Comparison of ENCODE assay signal across 32 mouse cellular contexts in the genomic region with DNA sequence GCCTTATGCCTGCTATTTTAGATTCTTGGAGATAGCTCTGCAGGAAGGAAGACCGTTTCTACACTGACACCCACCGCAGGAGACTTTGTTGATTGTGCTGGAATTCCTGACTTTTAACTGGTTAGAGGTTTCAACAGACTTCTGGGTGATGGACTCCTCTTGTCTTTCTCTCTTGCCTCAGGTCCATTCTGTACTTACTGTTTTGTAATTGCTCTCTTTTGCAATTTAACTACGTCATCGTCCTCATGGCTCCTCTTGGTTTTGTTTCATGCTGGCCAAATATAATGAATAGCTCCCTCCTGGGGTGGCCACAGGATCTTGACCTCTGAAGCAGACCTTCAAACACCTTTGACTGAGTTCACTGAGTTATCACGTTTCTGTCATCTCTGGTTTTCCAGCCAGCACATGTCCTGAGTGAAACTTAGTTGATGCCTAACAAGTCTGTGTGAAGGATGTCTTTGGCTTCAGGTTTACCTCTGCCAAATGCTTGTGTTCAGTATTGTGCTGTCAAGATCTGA. TPM values are rescaled to one million over a fixed set of nuclear protein-coding genes. Genes with fewer than 3 reads are reported as not detected.
A peak's percentile ranks its signal among the peaks of the same experiment; 100 is the strongest.
DNase-seq lines count a peak whose midpoint lies in the region; ATAC-seq lines count a peak whose summit lies in the region.
"Had no signal": no experiment of that assay in that cellular context is flagged by ENCODE, and none has a peak within 500 bp of the region (broad histone marks: within the 10 kb centered on the region; RNA-seq: fewer than 3 reads in every experiment).

No protein-coding gene starts in this region.

- no peak overlapping the region for H3K4me2 ChIP-seq in limb, embryonic 11.5 days (ENCODE audit: low read depth, severe bottlenecking)
- H3K4me2 ChIP-seq in midbrain, embryonic 11.5 days: no peak overlapping the region
- H3K4me2 ChIP-seq: forebrain, embryonic 12.5 days; heart, embryonic 12.5 days; hindbrain, embryonic 13.5 days; liver, embryonic 13.5 days; neural tube, embryonic 15.5 days; stomach, embryonic 15.5 days had no signal

- no peak overlapping the region for H3K27ac ChIP-seq in limb, embryonic 11.5 days (replicated peaks; ENCODE audit: low read depth, low read length)
- H3K27ac ChIP-seq in limb, embryonic 10.5 days: no peak overlapping the region
- H3K27ac ChIP-seq in midbrain, embryonic 11.5 days (ENCODE audit: low read depth, low read length): no peak overlapping the region
- H3K27ac ChIP-seq: forebrain, embryonic 12.5 days; hindbrain, embryonic 13.5 days; liver, embryonic 13.5 days; neural tube, embryonic 15.5 days; stomach, embryonic 15.5 days had no signal

- ATAC-seq in limb, embryonic 11.5 days (ENCODE audit: insufficient number of reproducible peaks, low FRiP score, low TSS enrichment, low read depth): no peak
- ATAC-seq in megakaryocyte, adult 5-6 weeks (ENCODE audit: poor library complexity, severe bottlenecking): 0 out of 2 replicates have a peak, but pooled peaks have one; percentile 38
- ATAC-seq in midbrain, embryonic 11.5 days (ENCODE audit: low FRiP score): no peak
- ATAC-seq: activated CD4-positive, CD25-positive, alpha-beta regulatory T cell, adult 4 months; forebrain, postnatal 0 days; intestine, postnatal 0 days had no signal

- no peak overlapping the region for H3K4me3 ChIP-seq in limb, embryonic 11.5 days (ENCODE audit: low read depth, low read length)
- H3K4me3 ChIP-seq in limb, embryonic 10.5 days: no peak overlapping the region
- H3K4me3 ChIP-seq in midbrain, embryonic 11.5 days (ENCODE audit: low read depth, low read length): no peak overlapping the region
- H3K4me3 ChIP-seq: erythroblast, embryonic 14.5 days; forebrain, embryonic 12.5 days; heart, embryonic 12.5 days; hindbrain, embryonic 13.5 days; liver, embryonic 13.5 days; neural tube, embryonic 15.5 days; stomach, embryonic 15.5 days had no signal

- DNase-seq in limb, embryonic 11.5 days (ENCODE audit: low spot score): no peak
- no peak for DNase-seq in limb, embryonic 10.5 days (ENCODE audit: low spot score)
- DNase-seq in lung, postnatal 25 days (ENCODE audit: low spot score): peak; percentile 72
- DNase-seq in lung, postnatal 10 days: no peak
- DNase-seq in fat pad, adult 2 months (ENCODE audit: extremely low read depth, low read depth, low spot score): peak; percentile 95
- DNase-seq in midbrain, embryonic 11.5 days (ENCODE audit: low spot score, missing footprints): no peak
- no peak for DNase-seq in c-Kit-positive CD71-positive TER-119-positive erythroid progenitor cells, embryonic 14.5 days (ENCODE audit: low spot score)
- DNase-seq: cerebellum, adult 11-12 months; cerebellum, adult 9-11 months; forebrain, postnatal 0 days; gastrocnemius, postnatal 10 days; heart, adult 18-20 months; heart, postnatal 4 days; kidney, adult 9 months; kidney, postnatal 10 days; layer of hippocampus, postnatal 36 days; left cerebral cortex, postnatal 4 days; liver, embryonic 13.5 days; midbrain, embryonic 14.5 days; retina, postnatal 1 day; right cerebral cortex, postnatal 25 days; thymus, postnatal 14 days had no signal

- 73% methylated on average over 5 of the region's 5 CpGs for whole genome bisulfite sequencing in limb, embryonic 11.5 days
- WGBS in limb, embryonic 10.5 days: 72% methylated on average over 5 of the region's 5 CpGs
- 79% methylated on average over 5 of the region's 5 CpGs for WGBS in midbrain, embryonic 11.5 days

- H3K27me3 ChIP-seq in limb, embryonic 11.5 days (ENCODE audit: control insufficient read depth, insufficient read depth, low read length): no peaks in the 10 kb centered on the region
- no peaks in the 10 kb centered on the region for H3K27me3 ChIP-seq in limb, embryonic 10.5 days (ENCODE audit: low read depth, poor library complexity, severe bottlenecking)
- H3K27me3 ChIP-seq in midbrain, embryonic 11.5 days (ENCODE audit: control insufficient read depth, insufficient read depth, low read length): no peaks in the 10 kb centered on the region
- H3K27me3 ChIP-seq: CH12.LX; forebrain, embryonic 12.5 days; heart, embryonic 12.5 days; hindbrain, embryonic 13.5 days; liver, embryonic 13.5 days; neural tube, embryonic 15.5 days; stomach, embryonic 15.5 days had no signal

- H3K9ac ChIP-seq in limb, embryonic 11.5 days (ENCODE audit: low read length): 0 out of 2 replicates have a peak overlapping the region, but pooled peaks have one; percentile 4
- no peak overlapping the region for H3K9ac ChIP-seq in midbrain, embryonic 11.5 days (ENCODE audit: low read length)
- H3K9ac ChIP-seq: forebrain, embryonic 12.5 days; forebrain, postnatal 0 days; heart, embryonic 12.5 days; hindbrain, embryonic 13.5 days; liver, embryonic 13.5 days; neural tube, embryonic 15.5 days; stomach, embryonic 15.5 days had no signal

- H3K9me3 ChIP-seq in limb, embryonic 11.5 days (ENCODE audit: control insufficient read depth, low read length): no peaks in the 10 kb centered on the region
- no peaks in the 10 kb centered on the region for H3K9me3 ChIP-seq in limb, embryonic 10.5 days (replicated peaks)
- no peaks in the 10 kb centered on the region for H3K9me3 ChIP-seq in midbrain, embryonic 11.5 days (ENCODE audit: control insufficient read depth, low read length)
- H3K9me3 ChIP-seq: forebrain, embryonic 12.5 days; heart, embryonic 12.5 days; hindbrain, embryonic 13.5 days; liver, embryonic 13.5 days; neural tube, embryonic 15.5 days; stomach, embryonic 15.5 days had no signal

- H3K36me3 ChIP-seq in limb, embryonic 11.5 days (ENCODE audit: control insufficient read depth, insufficient read depth, low read length): no peaks in the 10 kb centered on the region; the same call in 1 of the 2 replicates
- peaks cover 26% of the 10 kb centered on the region for H3K36me3 ChIP-seq in limb, embryonic 10.5 days
- H3K36me3 ChIP-seq in midbrain, embryonic 11.5 days (ENCODE audit: control insufficient read depth, insufficient read depth, low read length): no peaks in the 10 kb centered on the region
- H3K36me3 ChIP-seq: forebrain, embryonic 12.5 days; hindbrain, embryonic 13.5 days; liver, embryonic 13.5 days; neural tube, embryonic 15.5 days had no signal

- H3K4me1 ChIP-seq in limb, embryonic 11.5 days (ENCODE audit: control insufficient read depth, insufficient read depth, low read length): peaks cover 5% of the 10 kb centered on the region
- H3K4me1 ChIP-seq in limb, embryonic 10.5 days: peaks cover 26% of the 10 kb centered on the region
- H3K4me1 ChIP-seq in midbrain, embryonic 11.5 days (ENCODE audit: control insufficient read depth, insufficient read depth, low read length): peaks cover 11% of the 10 kb centered on the region

RNA-seq across cellular contexts. Expression of a gene that starts 27.4 kb away (rescaled TPM):
- 38.2 and 44.0 TPM in 2 replicates for polyA plus RNA-seq in limb, embryonic 11.5 days (2014; fragmentation: Nextera tagmentation; extraction: Ambion mirVana)
- 38.6 and 45.3 TPM in 2 replicates for polyA plus RNA-seq in limb, embryonic 10.5 days (2016; fragmentation: Nextera tagmentation; extraction: Ambion mirVana)
- 5.1 and 5.3 TPM in 2 replicates for total RNA-seq in megakaryocyte, adult 5-6 weeks (2015)
- 3.1 and 3.7 TPM in 2 replicates for total RNA-seq in megakaryocyte, adult 5-6 weeks (2017)
- 14.4 and 15.7 TPM in 2 replicates for polyA plus RNA-seq in midbrain, embryonic 11.5 days (2014; fragmentation: Nextera tagmentation; extraction: Ambion mirVana)
- polyA plus RNA-seq: erythroblast, embryonic 14.5 days had no signal

Comparison
In these comparisons a context has a peak if more than half of its experiments do, and no peak if none do; other contexts are left out.
1. DNase-seq: peak in lung, postnatal 25 days (single experiment) and fat pad, adult 2 months (single experiment); none in limb, embryonic 11.5 days (single experiment), limb, embryonic 10.5 days (single experiment), lung, postnatal 10 days (single experiment), midbrain, embryonic 11.5 days (single experiment) and c-Kit-positive CD71-positive TER-119-positive erythroid progenitor cells, embryonic 14.5 days (single experiment).